Mouse (Mus musculus): ENCODE results near the gene Cdh26. TPM values are rescaled to one million over a fixed set of nuclear protein-coding genes. Genes with fewer than 3 reads are reported as not detected.

Cdh26 gene
- not detected for total RNA-seq (2021)
- long read RNA-seq, experiment 1, result 0 reads
- long read RNA-seq, experiment 2, result 0 reads

DNA sequence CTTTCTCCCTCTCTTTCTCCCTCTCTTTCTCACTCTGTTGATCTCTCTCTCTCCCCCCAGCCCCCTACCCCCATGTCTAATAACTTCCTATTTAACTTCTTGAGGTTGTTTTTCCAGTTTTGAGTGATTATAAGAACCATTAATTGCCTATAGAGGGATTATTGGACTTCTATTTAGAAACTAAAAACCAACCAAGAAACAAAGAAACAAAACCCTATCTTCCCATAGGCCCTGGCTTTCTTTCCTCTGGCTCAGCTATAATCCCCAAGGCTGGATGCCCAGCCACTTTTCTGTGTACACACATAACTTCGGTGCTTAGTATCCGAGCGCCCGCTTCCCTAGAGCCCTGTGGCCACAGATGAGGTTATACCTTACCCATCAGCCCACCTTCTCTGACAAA, at the start of gene Cdh26:
Cdh26 (plus strand) TSS at position 301 of the 400 bp plus-strand sequence.
- no peak for DNase-seq
- no peak within 1 kb of the TSS for H3K4me3 ChIP-seq
- H3K27ac ChIP-seq, result no peak within 1 kb of the TSS
- no peak for TF ChIP-seq CTCF (IDR thresholded peaks at IDR 0.05)
- intact Hi-C loops (cut with DNase I), result no loop called here

DNA sequence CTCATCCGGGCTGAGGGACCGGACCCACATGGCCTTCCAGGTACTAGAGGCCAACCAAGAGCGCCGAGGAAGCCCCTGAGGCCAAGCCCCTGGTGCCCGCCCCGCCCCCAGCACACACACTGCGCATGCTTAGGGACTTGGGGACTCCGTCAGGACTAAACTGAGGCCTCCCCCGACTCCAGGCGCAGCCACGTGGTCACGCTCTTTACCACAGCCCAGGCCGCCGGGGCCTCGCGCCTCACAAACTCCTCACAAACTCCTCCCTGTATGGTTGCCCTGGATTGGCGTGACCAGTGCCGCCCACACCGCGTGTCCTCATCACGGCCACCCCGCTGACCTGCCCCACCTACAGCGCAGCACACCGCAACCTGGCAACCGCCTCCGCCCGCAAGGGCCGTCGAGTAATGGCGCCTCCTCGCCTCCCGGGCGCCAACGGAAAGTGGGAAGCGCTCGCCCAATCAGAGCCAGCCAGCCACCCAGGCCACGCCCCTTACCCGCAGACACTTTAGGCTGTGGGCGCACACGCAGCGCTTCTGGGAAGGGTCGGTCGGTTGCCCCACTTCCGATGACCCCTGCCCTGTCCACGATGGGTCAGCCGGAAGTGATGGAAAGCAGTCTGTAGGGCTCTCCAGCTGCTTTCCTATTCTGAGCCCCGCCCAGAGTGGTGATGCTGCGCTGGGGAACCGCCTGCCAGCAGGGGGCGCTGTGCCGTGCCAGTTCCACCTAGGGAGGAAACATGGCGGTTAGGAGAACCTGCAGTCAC, 23.1 kb upstream of the Cdh26 start, which contains the start of gene Sycp2:
Sycp2 (minus strand) TSS at position 633 of the 763 bp plus-strand sequence.
- peak; percentile 46 for TF ChIP-seq CTCF (IDR thresholded peaks at IDR 0.05)
- Histone ChIP-seq H3K4me3 (no peak within 1 kb of the TSS), H3K27ac (no peak within 1 kb of the TSS)
- DNase-seq, result no peak
- intact Hi-C loops (cut with DNase I), result no loop called here

DNA sequence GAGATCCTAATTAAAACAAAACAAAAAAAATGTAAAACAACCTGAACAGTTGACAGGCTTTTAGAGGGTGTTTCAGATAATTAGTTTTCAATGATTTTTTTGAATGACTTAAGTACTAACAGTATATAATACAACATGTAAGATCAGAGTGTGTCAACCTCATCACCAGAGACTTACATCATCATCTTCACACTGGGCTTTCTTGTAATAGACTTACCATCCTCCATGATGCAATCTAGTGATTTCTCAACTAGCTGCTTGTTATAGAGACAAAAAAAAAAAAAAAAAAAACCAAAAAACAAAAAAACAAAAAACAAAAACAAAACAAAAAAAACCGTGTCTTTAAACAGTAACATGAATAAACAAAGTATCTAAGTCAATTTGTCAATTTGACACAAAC, 21.3 kb upstream of the Cdh26 start:
- intact Hi-C loops (cut with DNase I), result no loop called here
- DNase-seq, result no peak
- no peak overlapping the region for H3K27ac ChIP-seq
- no peak overlapping the region for H3K4me3 ChIP-seq
- TF ChIP-seq CTCF (IDR thresholded peaks at IDR 0.05), result no peak

DNA sequence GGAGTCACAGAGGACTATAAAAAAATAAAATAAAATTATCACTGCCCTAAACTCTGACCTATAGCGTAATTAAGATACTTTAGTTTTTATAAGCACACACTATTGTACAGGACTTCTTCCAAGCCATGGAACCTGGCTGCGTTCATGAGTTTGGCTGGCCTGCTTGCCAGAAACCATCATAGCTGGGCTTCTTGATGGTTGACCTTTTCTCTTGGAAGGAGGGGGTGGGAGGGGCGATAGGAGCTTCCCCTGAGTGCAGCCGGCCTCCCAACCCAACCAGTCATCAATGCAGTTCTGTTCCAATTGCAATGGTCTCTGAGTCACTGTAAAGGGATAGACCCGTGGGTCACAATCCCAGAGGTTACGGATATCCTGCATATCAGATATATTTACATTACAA, 20.0 kb upstream of the Cdh26 start:
- peak; percentile 44 for DNase-seq
- no peak for TF ChIP-seq CTCF (IDR thresholded peaks at IDR 0.05)
- intact Hi-C loops (cut with DNase I), result loop anchor here (5.0 kb wide), 1 partner anchor 82 kb away; no protein-coding TSS in a partner anchor
- Histone ChIP-seq H3K4me3 (no peak overlapping the region), H3K27ac (peak overlapping the region; percentile 49; the same call in 1 of the 2 replicates)

DNA sequence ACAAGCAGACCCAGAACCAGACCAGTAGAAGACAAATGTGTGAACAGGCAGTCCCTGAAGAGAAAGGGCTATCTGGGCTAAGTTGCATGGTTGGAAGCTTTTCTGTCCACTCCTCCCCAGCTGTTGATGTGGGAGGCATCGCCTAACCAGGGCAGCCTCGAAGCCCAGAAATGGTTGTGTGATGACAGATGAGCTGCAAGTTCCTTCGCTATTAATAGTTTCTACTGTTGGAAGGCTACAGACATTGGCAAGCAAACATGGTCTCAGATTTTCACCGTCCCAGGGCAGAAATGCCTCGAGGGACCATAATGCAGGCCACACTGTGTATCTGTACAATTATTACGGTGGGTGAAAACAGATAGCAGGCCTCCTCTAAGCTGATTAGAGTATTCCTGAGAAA, 17.7 kb upstream of the Cdh26 start:
- peak overlapping the region; percentile 76 for H3K4me3 ChIP-seq
- intact Hi-C loops (cut with DNase I), result loop anchor here (5.0 kb wide), 1 partner anchor 80 kb away; no protein-coding TSS in a partner anchor
- TF ChIP-seq CTCF (IDR thresholded peaks at IDR 0.05), result no peak
- DNase-seq, result peak; percentile 78
- H3K27ac ChIP-seq, result peak overlapping the region; percentile 92

DNA sequence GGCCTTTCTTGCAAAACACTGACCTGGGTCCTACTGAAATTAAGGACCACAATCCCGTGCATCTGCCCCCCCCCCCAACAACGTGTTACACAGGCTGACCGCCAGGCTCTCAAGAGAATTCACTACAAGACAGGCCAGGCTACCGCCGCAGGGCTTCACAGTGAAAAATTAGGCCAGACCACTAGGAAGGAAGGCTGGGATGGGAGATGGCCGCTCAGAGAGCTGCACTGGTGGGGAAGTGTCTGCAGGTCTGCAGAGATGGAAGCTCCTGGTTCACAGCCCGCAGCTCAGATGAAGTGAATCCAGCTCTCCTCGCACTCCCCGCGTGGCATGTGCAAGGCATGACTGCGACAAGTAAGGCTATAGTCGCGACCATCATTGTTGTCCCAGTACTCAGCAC, 17.2 kb upstream of the Cdh26 start:
- H3K4me3 ChIP-seq, result peak overlapping the region; percentile 76
- peak overlapping the region; percentile 92 for H3K27ac ChIP-seq
- no peak for TF ChIP-seq CTCF (IDR thresholded peaks at IDR 0.05)
- peak; percentile 21 for DNase-seq
- intact Hi-C loops (cut with DNase I), result loop anchor here (5.0 kb wide), 1 partner anchor 79 kb away; no protein-coding TSS in a partner anchor

DNA sequence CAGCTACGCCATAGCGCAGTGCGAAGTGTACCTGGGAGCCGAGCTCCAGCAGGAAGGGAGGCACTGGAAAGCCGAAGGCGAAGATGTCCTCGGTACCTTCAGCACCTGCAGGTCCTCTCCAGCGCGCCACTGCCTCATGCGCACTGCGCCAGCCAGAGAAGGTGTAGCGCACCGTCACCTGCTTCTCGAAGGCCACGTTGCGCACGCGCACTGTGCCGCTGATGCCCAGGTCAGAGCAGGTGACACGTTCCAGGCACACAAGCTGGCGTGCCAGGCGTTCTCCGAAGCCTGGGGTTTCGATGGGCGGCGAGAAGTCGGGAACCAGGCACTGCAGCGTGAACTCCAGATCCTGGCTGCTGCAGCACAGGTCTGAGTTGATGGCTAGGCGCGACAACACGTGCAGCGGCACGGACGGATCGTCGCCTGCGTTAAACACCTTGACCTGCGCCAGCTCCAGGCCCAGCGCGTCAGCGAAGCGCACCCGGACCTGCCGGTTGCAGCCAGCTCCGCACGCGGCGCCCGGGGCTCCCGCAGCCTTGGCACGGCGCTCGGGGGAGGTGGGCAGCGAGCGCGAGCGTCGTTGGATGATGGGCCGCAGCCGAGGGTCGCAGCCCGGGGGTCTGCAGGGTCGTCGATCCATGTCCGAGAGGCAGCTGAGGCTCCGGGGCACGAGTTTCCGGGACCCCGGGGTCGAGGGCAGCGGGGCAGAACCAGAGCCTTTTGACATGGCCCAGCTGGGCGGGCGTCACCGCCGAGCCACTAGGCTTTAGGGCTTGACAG, 16.7 kb upstream of the Cdh26 start:
- Histone ChIP-seq H3K4me3 (peak overlapping the region; percentile 76), H3K27ac (peak overlapping the region; percentile 92)
- intact Hi-C loops (cut with DNase I), result loop anchor here (5.0 kb wide), 1 partner anchor 79 kb away; no protein-coding TSS in a partner anchor
- TF ChIP-seq CTCF (IDR thresholded peaks at IDR 0.05), result no peak
- peak; percentile 49 for DNase-seq

DNA sequence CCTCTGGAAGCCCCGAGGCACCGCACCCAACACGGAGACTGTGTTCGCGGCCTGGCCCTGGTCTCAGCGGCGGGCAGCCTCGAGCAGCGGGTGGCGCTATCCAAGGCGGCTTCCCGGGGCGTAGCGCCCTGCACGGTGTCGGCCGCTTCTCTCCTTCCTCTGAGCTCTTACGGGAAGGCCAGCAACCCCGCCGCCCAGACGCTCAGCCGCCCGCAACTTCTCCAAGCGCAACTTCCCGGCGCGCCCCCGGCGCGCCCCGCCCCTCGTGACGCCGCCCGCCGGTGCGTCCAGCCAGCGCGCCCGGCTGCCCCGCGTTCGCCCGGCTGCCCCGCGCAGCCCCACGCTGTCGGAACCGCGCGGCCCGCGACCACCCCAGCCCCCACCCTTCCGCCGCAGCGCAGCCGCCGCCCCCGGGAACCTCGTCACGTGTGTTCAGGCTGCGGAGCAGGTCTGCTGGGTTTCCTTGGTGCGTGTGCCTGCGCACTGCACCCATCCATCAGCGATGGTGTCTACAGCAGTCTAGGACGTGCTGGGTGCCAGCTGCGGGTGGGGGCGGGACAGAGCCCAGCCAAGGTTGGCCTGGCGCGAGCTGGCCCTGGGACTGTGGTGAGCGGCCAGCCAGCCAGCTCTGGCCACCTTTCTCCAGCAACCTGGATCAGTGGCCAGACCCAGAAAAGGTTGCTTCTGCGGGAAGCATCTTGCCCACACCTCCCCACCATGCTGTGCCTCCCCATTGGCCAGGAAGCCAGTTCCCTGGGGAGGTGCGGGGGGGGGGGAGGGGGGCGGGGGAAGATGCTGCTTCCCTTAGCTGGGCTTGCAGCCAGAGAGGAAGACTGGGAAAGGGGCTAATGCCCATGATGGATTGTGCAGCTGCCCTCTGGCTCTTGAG, 15.8 kb upstream of the Cdh26 start, which contains the start of the genes Ppp1r3d and Fam217b:
Ppp1r3d (minus strand) TSS at position 212 of the 889 bp plus-strand sequence.
Fam217b (plus strand) TSS at position 264 of the 889 bp plus-strand sequence.
- Histone ChIP-seq H3K27ac (peak within 1 kb of the TSS; percentile 92), H3K4me3 (peak within 1 kb of the TSS; percentile 76)
- intact Hi-C loops (cut with DNase I), result loop anchor here (5.0 kb wide), 1 partner anchor 78 kb away; no protein-coding TSS in a partner anchor
- peak; percentile 77 for DNase-seq
- peak; percentile 40 for TF ChIP-seq CTCF (IDR thresholded peaks at IDR 0.05)

DNA sequence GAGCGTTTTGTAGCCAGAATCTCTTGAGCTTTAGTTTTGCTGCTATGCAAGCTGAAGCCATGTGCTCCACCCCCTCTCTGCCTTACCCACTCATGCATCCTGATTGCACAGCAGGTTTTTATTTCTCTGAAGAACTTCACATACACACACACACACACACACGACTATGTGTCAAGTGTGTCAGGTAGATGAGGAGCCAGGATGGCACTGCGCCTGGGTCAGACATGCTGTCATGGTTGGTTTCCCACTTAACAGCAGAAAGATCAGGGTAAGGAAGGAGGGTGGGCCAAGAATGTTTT, 15.2 kb upstream of the Cdh26 start:
- intact Hi-C loops (cut with DNase I), result no loop called here
- peak overlapping the region; percentile 92 for H3K27ac ChIP-seq

DNA sequence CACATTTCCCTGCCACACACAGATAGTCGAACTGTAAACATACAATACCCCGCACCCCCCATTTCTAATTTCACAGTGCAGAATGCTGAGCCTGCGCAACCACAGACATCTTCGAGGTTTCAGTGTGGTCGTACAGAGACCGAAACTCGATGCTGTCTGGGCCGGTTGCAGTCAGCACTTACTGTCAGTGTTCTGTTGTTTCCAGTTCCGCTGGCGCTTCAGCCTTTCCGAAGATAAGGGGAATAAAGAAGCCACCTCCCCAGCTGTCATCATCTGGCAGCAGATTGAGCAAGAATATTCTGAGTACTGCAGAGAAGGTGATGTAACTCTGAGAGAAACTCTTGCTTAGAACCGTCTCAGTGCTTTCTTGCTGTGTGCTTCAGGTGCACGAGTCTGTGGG, 13.9 kb upstream of the Cdh26 start:
- no peak for TF ChIP-seq CTCF (IDR thresholded peaks at IDR 0.05)
- Histone ChIP-seq H3K27ac (no peak overlapping the region), H3K4me3 (no peak overlapping the region)
- intact Hi-C loops (cut with DNase I), result no loop called here
- no peak for DNase-seq

More for the DNA sequence above, 15.2 kb upstream of the Cdh26 start:
- H3K4me3 ChIP-seq, result peak overlapping the region; percentile 76
- no peak for TF ChIP-seq CTCF (IDR thresholded peaks at IDR 0.05)
- no peak for DNase-seq

DNA sequence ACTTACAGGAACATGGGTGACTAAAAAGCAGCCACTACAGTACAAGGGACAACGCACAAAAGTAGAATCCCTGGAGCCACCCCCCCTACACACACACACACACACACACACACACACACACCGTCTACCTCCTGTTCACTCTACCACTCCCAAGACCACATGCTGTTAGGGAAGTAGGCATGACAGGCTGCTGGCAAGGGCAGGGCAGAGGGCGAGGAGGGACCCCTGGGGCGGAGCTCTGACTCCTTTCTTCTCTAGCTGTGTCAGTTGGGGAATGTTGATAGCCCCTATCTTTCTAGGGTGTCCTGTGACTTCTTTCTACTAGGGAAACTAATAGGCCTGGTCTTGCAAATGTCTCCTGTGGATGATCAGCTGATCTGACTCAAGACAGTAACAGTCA, 13.4 kb upstream of the Cdh26 start:
- no peak for DNase-seq
- Histone ChIP-seq H3K27ac (no peak overlapping the region), H3K4me3 (no peak overlapping the region)
- intact Hi-C loops (cut with DNase I), result no loop called here
- no peak for TF ChIP-seq CTCF (IDR thresholded peaks at IDR 0.05)

DNA sequence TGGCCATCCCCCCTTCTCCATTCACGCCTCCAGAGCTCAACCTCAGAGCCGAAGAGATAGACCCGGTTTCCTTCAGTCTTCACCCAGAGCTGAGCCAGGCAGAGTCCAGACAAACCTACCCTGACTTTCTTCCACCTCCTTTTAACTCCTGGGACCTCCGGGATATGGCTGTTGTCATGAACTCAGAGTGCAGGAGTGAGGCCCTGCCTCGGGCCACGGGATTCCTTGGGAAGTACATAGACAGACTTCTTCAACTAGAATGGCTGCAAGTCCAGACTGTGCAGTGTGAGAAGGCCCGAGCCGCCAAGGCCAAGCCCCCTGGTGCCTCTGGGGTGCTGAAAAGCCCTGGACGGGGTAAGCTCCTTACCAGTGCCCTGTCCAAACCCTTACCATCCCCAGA, 9.8 kb upstream of the Cdh26 start:
- Histone ChIP-seq H3K4me3 (no peak overlapping the region), H3K27ac (no peak overlapping the region)
- intact Hi-C loops (cut with DNase I), result loop anchor here (10.0 kb wide), 1 partner anchor 244 kb away; no protein-coding TSS in a partner anchor
- TF ChIP-seq CTCF (IDR thresholded peaks at IDR 0.05), result no peak
- DNase-seq, result no peak

Data from gastrocnemius, adult 2 months (tissue).